Mouse (Mus musculus) heart, postnatal 14 days (tissue): Measurements from ENCODE around the gene Zfyve26. TPM values are rescaled to one million over a fixed set of nuclear protein-coding genes. Genes with fewer than 3 reads are reported as not detected.
A peak's percentile ranks its signal among the peaks of the same experiment; 100 is the strongest.
"Not testable (repeated sequence)": the region's sequence is repeated elsewhere in the genome, so short reads cannot be mapped to it uniquely, and the experiment has no call there.

Source experiments
- DNase-seq, 2 experiments: peaks; one replicate each; pipeline ENCODE4 v3.0.0; 2021 to 2022
- intact Hi-C: fragments of 180-260 bp; cut with DNase I; formaldehyde crosslinking; loops from one replicate; pipeline ENCODE4 v1.15.1; 2025
- total RNA-seq, 2 experiments: library from RNA; stranded (reverse); gene quantifications; 2 replicates each; pipeline ENCODE4 v1.2.3; 2021

Gene Zfyve26
- total RNA-seq, 2 experiments from 2014 or later, result 16.2 to 18.1 TPM

DNA sequence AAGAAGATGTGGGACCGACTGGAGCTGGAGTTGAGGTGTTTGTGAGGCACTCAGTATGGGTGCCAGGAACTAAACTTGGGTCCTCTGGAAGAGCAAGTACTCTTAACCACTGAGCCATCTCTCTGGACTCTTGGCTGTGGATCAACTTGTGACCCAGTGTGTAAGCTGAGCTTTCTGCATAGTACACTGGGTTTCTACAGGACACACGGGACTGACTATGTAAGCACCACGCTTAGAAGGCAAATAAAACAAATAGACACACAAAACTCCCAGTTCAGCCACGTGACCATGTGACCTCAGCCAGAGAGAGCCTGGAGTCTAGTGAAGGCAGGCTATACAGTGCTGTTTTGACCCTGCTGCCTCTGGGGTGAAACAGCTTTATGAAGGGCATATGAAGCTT, 23.5 kb downstream of the Zfyve26 start:
- no peak for DNase-seq
- intact Hi-C loops, result no loop called here

DNA sequence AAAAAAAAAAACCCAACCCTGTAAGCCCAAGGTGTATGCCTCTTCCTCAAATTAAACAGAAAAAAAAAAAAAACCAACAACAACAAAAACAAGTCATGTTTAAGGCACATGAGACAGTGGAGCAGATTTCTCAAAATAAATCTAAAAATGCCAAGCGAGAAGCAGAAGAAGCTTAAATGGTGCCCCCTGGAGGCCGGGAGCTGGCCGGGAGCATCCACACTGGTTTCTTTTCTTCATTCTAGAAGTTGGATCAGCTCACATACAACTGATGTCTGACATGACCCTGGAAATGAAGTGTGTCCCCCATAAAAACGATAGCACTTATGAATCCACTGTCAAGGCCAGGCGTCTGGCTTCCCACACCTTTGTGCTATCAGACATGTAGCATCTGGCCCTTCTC, 35.1 kb downstream of the Zfyve26 start:
- peak; percentile 23 to 42 for DNase-seq
- intact Hi-C loops, result loop anchor here (2.0 kb wide), 1 partner anchor 68 kb away; the partner anchor contains the start of gene Rdh11

DNA sequence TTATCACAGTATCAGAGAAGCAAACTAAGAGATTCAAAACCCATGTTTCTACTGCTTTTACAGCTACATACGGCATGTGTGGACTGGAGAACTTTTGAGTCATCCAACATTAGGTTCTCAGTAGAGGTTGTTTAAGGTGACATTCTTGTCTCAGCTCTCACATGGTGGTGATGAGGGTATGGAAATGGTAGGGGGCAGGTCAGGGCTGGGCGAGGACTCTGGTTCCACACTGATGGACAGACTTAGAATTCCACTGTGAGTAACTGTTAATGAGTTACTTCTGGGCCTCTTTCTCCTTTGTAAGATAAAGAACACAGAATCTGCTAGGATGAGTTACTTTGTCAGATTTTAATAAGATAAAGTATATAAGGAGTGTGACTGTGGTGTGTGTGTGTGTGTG, 36.0 kb downstream of the Zfyve26 start:
- intact Hi-C loops, result loop anchor here (2.0 kb wide), 1 partner anchor 67 kb away; the partner anchor contains the start of gene Rdh11
- DNase-seq, result no peak

DNA sequence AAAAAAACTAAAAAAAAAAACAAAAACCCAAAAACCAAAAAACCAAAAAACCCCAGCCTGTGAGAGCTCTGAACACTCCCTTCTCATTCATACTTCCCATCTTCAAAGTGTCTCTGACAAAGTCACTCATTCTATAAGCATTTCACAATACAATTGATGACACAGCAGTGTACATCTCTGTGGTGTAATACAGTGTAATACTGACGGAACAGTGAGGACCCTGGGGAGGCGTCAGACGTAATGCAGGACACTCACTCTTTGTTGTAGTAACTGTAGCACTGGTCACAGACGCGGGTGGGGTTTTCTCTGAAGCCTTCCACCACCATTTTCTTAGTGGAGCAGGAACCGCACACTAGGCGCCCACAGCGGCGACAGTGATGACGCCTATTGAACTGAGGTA, 41.1 kb downstream of the Zfyve26 start:
- no peak for DNase-seq
- intact Hi-C loops, result no loop called here

GRCm38 (mm10) chr12:79253294-79254053, 42.6 kb downstream of the Zfyve26 start:
- intact Hi-C loops, result no loop called here
- no peak for DNase-seq

- intact Hi-C loops, result no loop called here
- no peak for DNase-seq
Measured at GRCm38 (mm10) chr12:79248110-79248509, 48.0 kb downstream of the Zfyve26 start.

- intact Hi-C loops, result no loop called here
- DNase-seq, result no peak
Measured at GRCm38 (mm10) chr12:79242921-79243320, 53.2 kb downstream of the Zfyve26 start.

GRCm38 (mm10) chr12:79241985-79242384, 54.1 kb downstream of the Zfyve26 start:
- DNase-seq, result no peak
- intact Hi-C loops, result no loop called here

DNA sequence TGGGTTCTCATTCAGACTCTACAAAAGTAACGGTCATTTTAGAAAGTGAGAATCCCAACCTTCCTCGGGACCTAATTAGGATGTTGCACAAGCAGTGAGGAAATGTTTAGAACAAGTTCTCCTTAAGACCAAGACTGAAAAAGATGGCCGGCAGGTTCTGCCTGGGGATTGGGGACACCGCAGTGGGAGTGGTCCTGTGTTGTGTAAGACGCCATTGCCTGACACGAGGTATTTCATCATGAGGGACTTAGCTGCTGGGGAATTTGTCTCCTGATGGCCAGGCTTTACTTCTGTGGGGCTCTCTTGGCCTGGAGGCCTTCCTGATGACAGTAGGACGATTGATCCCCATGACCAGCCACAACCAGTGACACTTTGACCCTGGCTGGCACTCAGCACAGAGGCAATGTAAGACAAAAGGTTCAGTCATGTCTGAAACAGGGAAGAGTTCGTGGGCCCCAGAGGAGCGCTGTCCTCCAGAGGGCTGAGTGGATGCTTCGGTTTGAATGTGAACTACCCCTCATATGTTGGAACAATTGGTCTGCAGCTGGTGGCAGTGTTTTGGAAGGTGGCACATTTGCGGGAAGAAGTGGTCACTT, 60.5 kb downstream of the Zfyve26 start:
- no peak for DNase-seq
- intact Hi-C loops, result no loop called here

DNA sequence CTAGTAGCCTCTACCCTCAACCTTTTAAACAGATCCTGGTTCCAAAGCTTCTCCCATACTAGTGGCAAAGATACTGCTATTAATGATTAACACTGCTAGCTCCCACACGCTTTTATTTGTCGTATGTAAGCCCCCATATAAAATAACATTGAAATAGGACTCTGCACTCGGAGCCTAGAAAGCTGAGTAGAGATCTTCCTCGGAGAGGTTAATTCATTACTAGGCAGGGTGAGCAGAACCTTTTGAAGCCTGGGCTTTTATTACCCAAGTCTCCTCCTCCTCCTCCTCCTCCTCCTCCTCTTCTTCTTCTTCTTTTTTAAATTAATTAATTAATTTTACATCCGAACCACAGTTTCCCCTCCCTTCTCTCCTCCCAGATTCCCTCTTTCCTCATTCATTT, 78.6 kb downstream of the Zfyve26 start:
- intact Hi-C loops, result no loop called here
- DNase-seq, result no peak

DNA sequence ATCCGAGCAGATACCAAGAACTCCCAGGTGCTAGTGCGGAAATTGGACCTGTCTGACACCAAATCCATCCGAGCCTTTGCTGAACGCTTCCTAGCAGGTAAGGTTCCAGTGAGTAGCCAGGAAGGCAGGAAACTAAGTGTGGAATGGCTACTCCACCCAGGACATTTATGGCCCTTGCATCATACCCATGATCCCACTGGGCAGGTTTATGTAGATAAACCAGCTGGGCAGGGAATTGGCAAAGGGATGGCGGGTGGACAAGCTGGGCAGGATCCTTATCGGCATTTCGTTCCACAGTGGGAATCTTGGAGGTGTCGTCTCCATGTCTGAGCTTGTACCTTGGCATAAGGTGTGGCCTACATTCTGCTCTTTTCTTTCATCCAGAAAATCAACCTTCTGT, 84.7 kb downstream of the Zfyve26 start:
- intact Hi-C loops, result no loop called here
- no peak for DNase-seq

- DNase-seq, result peak; percentile 16 to 26
Measured at GRCm38 (mm10) chr12:79208703-79209464, 87.2 kb downstream of the Zfyve26 start, which contains the start of gene Rdh12. TSS of gene Rdh12 (plus strand) at chr12:79208914.

DNA sequence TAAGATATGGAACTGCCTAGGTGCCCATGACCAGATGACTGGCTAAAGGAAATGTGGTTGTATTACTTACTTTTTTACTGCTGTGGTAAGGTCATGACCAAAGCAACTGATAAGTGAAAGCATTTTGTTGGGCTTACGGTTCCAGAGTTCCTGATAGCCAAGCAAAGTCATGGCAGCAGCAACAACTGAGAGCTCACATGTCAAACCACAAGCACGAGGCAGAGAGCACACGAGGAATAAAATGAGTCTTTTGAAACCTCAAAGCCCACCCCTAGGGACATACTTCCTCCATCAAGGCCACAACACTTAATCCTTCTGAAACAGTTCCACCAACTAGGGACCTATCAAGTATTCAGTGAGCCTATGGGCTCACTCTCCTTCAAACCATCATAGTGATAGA, 94.2 kb downstream of the Zfyve26 start:
- intact Hi-C loops, result no loop called here
- DNase-seq, result no peak

More at GRCm38 (mm10) chr12:79208703-79209464, 87.2 kb downstream of the Zfyve26 start, which contains the start of gene Rdh12:
- intact Hi-C loops, result no loop called here

DNA sequence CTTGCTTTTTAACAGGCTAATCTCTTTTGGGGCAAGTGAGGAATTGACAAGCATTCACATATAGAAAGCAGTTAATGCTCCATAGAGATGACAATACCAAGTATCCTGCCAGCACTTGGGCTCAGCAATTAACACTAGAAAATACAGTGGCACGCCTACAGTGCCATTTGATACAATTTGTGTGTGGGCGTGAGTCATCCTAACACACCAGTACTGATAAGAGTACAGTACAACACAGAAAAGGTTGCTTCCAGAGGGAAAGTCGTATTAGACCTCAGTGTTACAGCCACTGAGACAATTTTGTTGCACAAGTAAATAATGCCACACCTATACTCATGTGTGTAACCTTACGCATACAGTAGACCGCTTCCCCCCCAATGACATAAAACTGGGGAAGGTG, 99.0 kb downstream of the Zfyve26 start:
- intact Hi-C loops, result no loop called here
- no peak for DNase-seq

DNA sequence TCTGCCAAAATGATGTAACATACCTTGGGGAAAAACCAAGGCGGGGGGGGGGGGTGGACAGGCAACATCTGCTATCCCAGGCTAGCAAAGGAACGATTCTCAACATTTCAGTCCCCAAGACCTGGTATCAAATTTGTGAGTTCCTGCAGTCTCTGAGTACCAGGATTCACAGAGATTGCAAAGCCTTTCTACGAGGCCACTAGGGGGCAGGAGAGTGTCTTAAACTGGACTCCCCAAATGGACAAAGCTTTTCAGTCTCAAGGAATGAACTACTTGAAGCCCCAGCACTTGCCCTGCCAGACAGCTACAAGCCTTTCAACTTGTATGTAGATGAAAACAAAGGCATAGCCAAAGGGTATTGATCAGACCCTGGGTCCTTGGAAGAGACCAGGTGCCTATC, 102.7 kb downstream of the Zfyve26 start:
- DNase-seq, result peak; percentile 69 to 79
- intact Hi-C loops, result loop anchor here (2.0 kb wide), 1 partner anchor 67 kb away; no protein-coding TSS in a partner anchor

DNA sequence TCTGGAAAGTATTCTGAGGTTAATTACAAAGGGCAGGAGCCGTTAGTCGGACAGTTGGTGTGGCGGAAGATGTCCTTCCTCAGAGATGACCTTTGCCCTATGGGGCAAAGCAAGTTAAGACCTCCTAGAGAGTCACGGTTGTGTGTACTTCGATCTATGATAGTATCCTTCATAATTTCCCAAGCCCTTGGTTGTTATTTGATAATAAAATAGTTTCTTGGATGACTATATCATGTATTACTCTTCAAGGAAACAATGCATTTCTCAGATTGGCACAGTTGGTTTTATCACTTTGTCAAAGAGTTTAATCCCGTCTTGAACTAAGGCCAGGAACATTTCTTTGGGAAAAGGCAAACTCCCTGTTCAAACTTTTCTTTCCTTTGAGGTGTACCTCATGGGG, 103.9 kb downstream of the Zfyve26 start, which contains the start of gene Rdh11:
Gene Rdh11, minus strand, starts transcription at position 101 of the 400 bp plus-strand sequence.
- intact Hi-C loops, result loop anchor here (2.0 kb wide), 1 partner anchor 69 kb away; no protein-coding TSS in a partner anchor
- DNase-seq, result no peak

DNA sequence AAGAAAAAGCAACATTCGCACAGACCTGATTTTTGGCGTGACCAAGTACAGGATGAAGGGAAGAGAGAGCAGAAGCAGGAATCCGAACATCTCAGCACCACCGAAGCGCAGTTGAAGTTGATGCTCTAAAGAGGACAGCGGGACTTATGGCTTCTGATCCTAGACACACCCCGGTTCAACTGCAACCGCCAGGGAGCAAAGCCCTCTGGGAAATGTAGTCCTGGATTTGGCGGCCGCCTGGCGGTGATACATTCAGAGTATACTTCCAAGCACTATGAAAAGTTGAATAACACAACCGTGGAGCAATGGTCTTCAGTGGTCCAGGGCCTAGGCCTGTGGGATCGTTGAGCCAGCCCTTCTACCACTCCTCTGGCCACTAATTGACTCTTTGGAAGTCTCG, 104.4 kb downstream of the Zfyve26 start:
- intact Hi-C loops, result loop anchor here (2.0 kb wide), 1 partner anchor 69 kb away; no protein-coding TSS in a partner anchor
- peak; percentile 67 to 83 for DNase-seq

DNA sequence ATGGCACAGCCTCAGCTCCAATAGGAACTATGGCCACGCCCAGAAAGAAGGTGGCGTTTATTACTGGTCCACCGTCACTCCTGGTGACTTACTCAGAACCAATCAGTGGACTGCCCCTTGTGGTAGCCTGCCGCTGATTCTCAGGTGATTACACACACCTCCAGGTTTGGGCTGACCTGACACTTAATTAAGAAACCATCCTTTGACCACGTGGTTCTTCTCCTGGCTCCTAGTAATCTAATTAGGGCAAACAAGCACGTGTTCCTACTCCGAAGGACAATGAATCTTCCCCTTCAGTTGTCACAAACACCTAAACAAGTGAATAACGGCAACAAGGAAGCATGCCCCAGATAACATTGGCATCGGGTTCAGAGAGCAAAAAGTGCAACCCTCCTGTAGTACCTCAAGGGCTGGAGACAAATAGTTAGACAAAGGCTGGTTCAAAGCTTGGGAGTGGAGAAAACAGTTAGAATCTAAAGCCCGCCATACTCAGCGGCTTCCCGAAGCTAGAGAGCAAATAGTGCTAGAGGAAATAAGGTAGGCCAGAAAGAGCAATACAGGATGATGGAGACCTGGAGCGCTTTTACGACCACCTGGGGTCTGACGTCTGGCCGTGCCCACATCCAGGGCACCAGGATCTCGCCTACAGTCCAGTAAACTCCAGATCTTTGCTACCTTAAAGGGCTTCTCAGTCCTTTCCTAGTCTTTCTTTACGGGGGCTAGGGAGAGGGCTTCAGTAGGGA, 105.0 kb downstream of the Zfyve26 start:
- DNase-seq, result peak in 1 of 2 experiments; percentile 26
- intact Hi-C loops, result no loop called here

DNA sequence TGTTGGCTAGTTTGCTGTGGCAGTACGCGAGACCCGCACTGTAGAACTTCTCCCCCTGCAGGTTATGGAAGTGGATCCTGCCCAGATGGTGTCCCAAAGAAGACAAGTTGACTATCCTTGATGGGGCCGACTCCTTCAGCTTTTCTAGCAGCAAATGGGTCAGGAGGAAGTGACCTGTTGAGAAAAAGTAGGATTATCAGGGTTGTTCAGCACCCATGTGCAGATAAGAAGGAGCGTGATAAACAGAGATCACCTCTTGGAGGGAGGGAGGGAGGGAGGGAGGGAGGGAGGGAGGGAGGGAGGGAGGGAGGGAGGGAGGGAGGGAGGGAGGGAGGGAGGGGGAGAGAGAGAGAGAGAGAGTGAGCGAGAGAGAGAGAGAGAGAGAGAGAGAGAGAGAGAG, 110.9 kb downstream of the Zfyve26 start:
- intact Hi-C loops, result not testable (repeated sequence)

More for the DNA sequence above, 110.9 kb downstream of the Zfyve26 start:
- not testable (repeated sequence) for DNase-seq
